ENCODE assay signal across 25 mouse cellular contexts in the genomic region with DNA sequence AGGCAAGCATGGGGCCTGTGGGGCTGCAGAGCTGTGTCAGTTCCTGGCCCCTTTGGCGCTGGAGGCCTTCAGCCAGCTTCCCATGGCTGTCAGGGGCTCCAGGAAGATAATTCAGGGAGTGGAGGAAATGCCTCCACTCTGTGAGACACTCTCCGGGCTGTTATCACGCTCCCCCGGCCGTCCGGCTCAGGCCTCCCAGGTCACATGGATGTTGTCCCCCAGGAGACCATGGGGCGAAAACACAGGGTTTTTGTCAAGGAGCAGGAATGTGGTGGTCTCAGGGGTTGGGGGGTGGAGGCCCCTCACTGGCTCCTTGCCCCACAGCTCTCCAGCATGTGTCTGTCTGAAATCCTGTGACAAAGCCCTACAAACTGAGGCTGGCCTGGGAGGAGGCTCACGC.
DNase-seq lines count a peak whose midpoint lies in the region; ATAC-seq lines count a peak whose summit lies in the region.
"Had no signal": no experiment of that assay in that cellular context is flagged by ENCODE, and none has a peak within 500 bp of the region (broad histone marks: within the 10 kb centered on the region; RNA-seq: fewer than 3 reads in every experiment).

No protein-coding gene starts in this region.

- no peak overlapping the region; the same call in 1 of the 2 replicates for H3K9ac ChIP-seq in kidney, embryonic 15.5 days
- H3K9ac ChIP-seq: embryonic facial prominence, embryonic 12.5 days; forebrain, embryonic 12.5 days; hindbrain, embryonic 12.5 days; liver, postnatal 0 days had no signal

- DNase-seq in heart, embryonic 10.5 days (ENCODE audit: low spot score): no peak
- no peak for DNase-seq in heart, adult 8-10 months (ENCODE audit: low spot score)
- DNase-seq in kidney, adult 9 months: no peak
- DNase-seq in embryonic facial prominence, embryonic 10.5 days (ENCODE audit: low spot score): no peak
- peak; percentile 51 for DNase-seq in heart, postnatal 4 days
- no peak for DNase-seq in ovary, postnatal 10 days (ENCODE audit: low spot score)
- DNase-seq: adrenal gland, postnatal 10 days; cerebellum, adult 18-20 months; cerebellum, postnatal 14 days; liver, postnatal 0 days; right cerebral cortex, adult 18-20 months; thymus, adult 2 months; thymus, postnatal 4 days had no signal

- 23% methylated on average over 8 of the region's 8 CpGs for WGBS in heart, embryonic 10.5 days
- 45% methylated on average over 8 of the region's 8 CpGs for WGBS in kidney, embryonic 15.5 days
- WGBS in embryonic facial prominence, embryonic 10.5 days: 64% methylated on average over 8 of the region's 8 CpGs

- ATAC-seq in kidney, embryonic 15.5 days (replicated peaks; ENCODE audit: low FRiP score): no peak
- ATAC-seq: intestine, postnatal 0 days; liver, postnatal 0 days; lung, postnatal 0 days; midbrain, embryonic 16.5 days had no signal

- peaks cover 51% of the 10 kb centered on the region for H3K4me1 ChIP-seq in heart, embryonic 10.5 days
- peaks cover 21% of the 10 kb centered on the region for H3K4me1 ChIP-seq in kidney, embryonic 15.5 days
- peaks cover 25% of the 10 kb centered on the region for H3K4me1 ChIP-seq in embryonic facial prominence, embryonic 10.5 days
- H3K4me1 ChIP-seq: forebrain, embryonic 12.5 days had no signal

- peaks cover 15% of the 10 kb centered on the region for H3K27me3 ChIP-seq in heart, embryonic 10.5 days (ENCODE audit: insufficient read depth, poor library complexity, severe bottlenecking)
- H3K27me3 ChIP-seq in kidney, embryonic 15.5 days: no peaks in the 10 kb centered on the region
- H3K27me3 ChIP-seq in embryonic facial prominence, embryonic 10.5 days (replicated peaks; ENCODE audit: low read depth, poor library complexity, severe bottlenecking): no peaks in the 10 kb centered on the region
- H3K27me3 ChIP-seq: embryonic facial prominence, embryonic 12.5 days; forebrain, embryonic 12.5 days had no signal

- no peaks in the 10 kb centered on the region for H3K36me3 ChIP-seq in heart, embryonic 10.5 days
- H3K36me3 ChIP-seq in kidney, embryonic 15.5 days: no peaks in the 10 kb centered on the region
- no peaks in the 10 kb centered on the region for H3K36me3 ChIP-seq in embryonic facial prominence, embryonic 10.5 days (replicated peaks)
- H3K36me3 ChIP-seq: embryonic facial prominence, embryonic 12.5 days; forebrain, embryonic 12.5 days; hindbrain, embryonic 12.5 days; midbrain, embryonic 10.5 days had no signal

- H3K4me3 ChIP-seq in heart, embryonic 10.5 days: no peak overlapping the region
- no peak overlapping the region for H3K4me3 ChIP-seq in kidney, embryonic 15.5 days (replicated peaks)
- no peak overlapping the region for H3K4me3 ChIP-seq in embryonic facial prominence, embryonic 10.5 days
- H3K4me3 ChIP-seq: embryonic facial prominence, embryonic 12.5 days; erythroblast, embryonic 14.5 days; forebrain, embryonic 12.5 days; hindbrain, embryonic 12.5 days; left cerebral cortex, adult 2 months; midbrain, embryonic 10.5 days had no signal

- H3K9me3 ChIP-seq in heart, embryonic 10.5 days: no peaks in the 10 kb centered on the region
- H3K9me3 ChIP-seq in kidney, embryonic 15.5 days (replicated peaks): peaks cover 2% of the 10 kb centered on the region; the same call in 1 of the 2 replicates
- H3K9me3 ChIP-seq in embryonic facial prominence, embryonic 10.5 days: peaks cover 9% of the 10 kb centered on the region; the same call in 1 of the 2 replicates
- H3K9me3 ChIP-seq: embryonic facial prominence, embryonic 12.5 days had no signal

- peak overlapping the region; percentile 76 for H3K27ac ChIP-seq in heart, embryonic 10.5 days
- H3K27ac ChIP-seq in kidney, embryonic 15.5 days: peak overlapping the region; percentile 20; the same call in 1 of the 2 replicates
- H3K27ac ChIP-seq in embryonic facial prominence, embryonic 10.5 days (replicated peaks): peak overlapping the region; percentile 42; the same call in 1 of the 2 replicates
- H3K27ac ChIP-seq: embryonic facial prominence, embryonic 12.5 days; forebrain, embryonic 12.5 days; hindbrain, embryonic 12.5 days; left cerebral cortex, adult 2 months; macrophage; midbrain, embryonic 10.5 days; stomach, postnatal 0 days had no signal

- no peak overlapping the region for H3K4me2 ChIP-seq in kidney, embryonic 15.5 days
- H3K4me2 ChIP-seq: embryonic facial prominence, embryonic 12.5 days; forebrain, embryonic 12.5 days; hindbrain, embryonic 12.5 days had no signal

Comparison
In these comparisons a context has a peak if more than half of its experiments do, and no peak if none do; other contexts are left out.
1. H3K27ac ChIP-seq: peak in every context shown above with its lines; median percentile 76 in heart, embryonic 10.5 days; 42 in embryonic facial prominence, embryonic 10.5 days; 20 in kidney, embryonic 15.5 days.